Mouse (Mus musculus) embryonic facial prominence, embryonic 13.5 days (tissue): Measurements from ENCODE around the gene Megf8. TPM values are rescaled to one million over a fixed set of nuclear protein-coding genes. Genes with fewer than 3 reads are reported as not detected.

Source experiments
- ATAC-seq: fragments of 200-750 bp; cut with Nextera tagmentation; 2 replicates; pipeline ENCODE4 v1.8.0; 2017; ENCODE audit warnings: low read depth; ENCODE audit not compliant: insufficient number of reproducible peaks, insufficient read depth, low FRiP score, low TSS enrichment
- H3K27ac ChIP-seq: fragments of 300-500 bp; sonication (generic); 2 replicates; pipeline ENCODE4 v1.5.1; 2015; ENCODE audit warnings: moderate library complexity, mild to moderate bottlenecking, inconsistent platforms
- H3K27me3 ChIP-seq: fragments of 300-500 bp; sonication (generic); 2 replicates; pipeline ENCODE4 v1.6.1; 2015; ENCODE audit warnings: mild to moderate bottlenecking, inconsistent platforms
- H3K36me3 ChIP-seq: fragments of 300-500 bp; sonication (generic); 2 replicates; pipeline ENCODE4 v1.6.1; 2015; ENCODE audit warnings: mild to moderate bottlenecking, inconsistent platforms
- H3K4me1 ChIP-seq: fragments of 300-500 bp; sonication (generic); 2 replicates; pipeline ENCODE4 v1.6.1; 2015; ENCODE audit warnings: inconsistent platforms
- H3K4me2 ChIP-seq: fragments of 300-500 bp; sonication (generic); 2 replicates; pipeline ENCODE4 v1.6.1; 2015; ENCODE audit warnings: moderate library complexity, mild to moderate bottlenecking, inconsistent platforms
- H3K4me3 ChIP-seq: fragments of 300-500 bp; sonication (generic); 2 replicates; pipeline ENCODE4 v1.5.1; 2015; ENCODE audit warnings: mild to moderate bottlenecking, inconsistent platforms
- H3K9ac ChIP-seq: fragments of 300-500 bp; sonication (generic); 2 replicates; pipeline ENCODE4 v1.6.1; 2015; ENCODE audit warnings: mild to moderate bottlenecking, inconsistent platforms
- H3K9me3 ChIP-seq: fragments of 300-500 bp; sonication (generic); 2 replicates; pipeline ENCODE4 v1.6.1; 2016; ENCODE audit warnings: inconsistent platforms
- WGBS: fragments of 180-500 bp; shearing (Covaris S2); methylation state at CpG from one replicate; pipeline ENCODE4 v1.1.7; 2015; ENCODE audit warnings: mixed read lengths; 5-methylcytosine and 5-hydroxymethylcytosine counted together
- polyA plus RNA-seq: library from polyadenylated mRNA; unstranded; fragments of >200 nt; fragmentation: Nextera tagmentation; extraction: Ambion mirVana; gene quantifications from 2 replicates; pipeline ENCODE4 v1.2.1, GENCODE M21; 2015

The Megf8 gene
- polyA plus RNA-seq, 1 experiment from 2014 or later, result 17.6 TPM

- Histone ChIP-seq H3K36me3 (peaks cover 38% of the 10 kb centered on the region), H3K4me2 (peak overlapping the region; percentile 82), H3K4me3 (peak overlapping the region; percentile 45), H3K4me1 (peaks cover 22% of the 10 kb centered on the region; the same call in 1 of the 2 replicates), H3K9me3 (no peaks in the 10 kb centered on the region), H3K9ac (peak overlapping the region; percentile 72), H3K27ac (no peak overlapping the region), H3K27me3 (peaks cover 6% of the 10 kb centered on the region)
- WGBS, result 52% methylated on average over 18 of the region's 18 CpGs
- ATAC-seq, result no peak
Observed at GRCm38 (mm10) chr7:25380392-25381283, 63.7 kb downstream of the Megf8 start.

- Histone ChIP-seq H3K9ac (no peak overlapping the region), H3K36me3 (peaks cover 44% of the 10 kb centered on the region), H3K4me1 (peaks cover 22% of the 10 kb centered on the region; the same call in 1 of the 2 replicates), H3K27ac (no peak overlapping the region), H3K27me3 (peaks cover 6% of the 10 kb centered on the region), H3K9me3 (no peaks in the 10 kb centered on the region), H3K4me2 (no peak overlapping the region), H3K4me3 (no peak overlapping the region)
- ATAC-seq, result no peak
- 19% methylated on average over 3 of the region's 3 CpGs for WGBS
Observed at GRCm38 (mm10) chr7:25381284-25381680, 64.3 kb downstream of the Megf8 start.

GRCm38 (mm10) chr7:25382541-25382940, 65.6 kb downstream of the Megf8 start:
- no peak overlapping the region for H3K27ac ChIP-seq

GRCm38 (mm10) chr7:25383385-25383784, 66.4 kb downstream of the Megf8 start:
- Histone ChIP-seq H3K9ac (0 out of 2 replicates have a peak overlapping the region, but pooled peaks have one; percentile 2), H3K4me2 (no peak overlapping the region), H3K36me3 (peaks cover 58% of the 10 kb centered on the region), H3K9me3 (no peaks in the 10 kb centered on the region), H3K27me3 (peaks cover 6% of the 10 kb centered on the region; the same call in 1 of the 2 replicates), H3K27ac (no peak overlapping the region), H3K4me3 (no peak overlapping the region), H3K4me1 (peaks cover 14% of the 10 kb centered on the region; the same call in 1 of the 2 replicates)
- 91% methylated on average over 7 of the region's 7 CpGs for WGBS
- ATAC-seq, result no peak

More at GRCm38 (mm10) chr7:25382541-25382940, 65.6 kb downstream of the Megf8 start:
- Histone ChIP-seq H3K4me1 (peaks cover 14% of the 10 kb centered on the region; the same call in 1 of the 2 replicates), H3K9ac (no peak overlapping the region), H3K9me3 (no peaks in the 10 kb centered on the region), H3K27me3 (peaks cover 6% of the 10 kb centered on the region; the same call in 1 of the 2 replicates), H3K4me2 (no peak overlapping the region), H3K36me3 (peaks cover 50% of the 10 kb centered on the region), H3K4me3 (no peak overlapping the region)
- no peak for ATAC-seq

- Histone ChIP-seq H3K4me3 (no peak overlapping the region), H3K36me3 (peaks cover 59% of the 10 kb centered on the region), H3K27ac (no peak overlapping the region), H3K27me3 (peaks cover 6% of the 10 kb centered on the region; the same call in 1 of the 2 replicates), H3K4me2 (no peak overlapping the region), H3K4me1 (peaks cover 14% of the 10 kb centered on the region; the same call in 1 of the 2 replicates), H3K9ac (no peak overlapping the region), H3K9me3 (no peaks in the 10 kb centered on the region)
- ATAC-seq, result no peak
- WGBS, result 82% methylated on average over 4 of the region's 4 CpGs
Observed at GRCm38 (mm10) chr7:25383891-25384290, 66.9 kb downstream of the Megf8 start.

GRCm38 (mm10) chr7:25384318-25384717, 67.4 kb downstream of the Megf8 start:
- no peak overlapping the region for H3K27ac ChIP-seq
- WGBS, result 84% methylated on average over 13 of the region's 13 CpGs
- H3K9ac ChIP-seq, result no peak overlapping the region
- H3K36me3 ChIP-seq, result peaks cover 59% of the 10 kb centered on the region
- peaks cover 11% of the 10 kb centered on the region; the same call in 1 of the 2 replicates for H3K4me1 ChIP-seq
- H3K27me3 ChIP-seq, result peaks cover 6% of the 10 kb centered on the region; the same call in 1 of the 2 replicates
- no peak overlapping the region for H3K4me3 ChIP-seq
- no peaks in the 10 kb centered on the region for H3K9me3 ChIP-seq
- H3K4me2 ChIP-seq, result no peak overlapping the region
- no peak for ATAC-seq

GRCm38 (mm10) chr7:25384818-25385217, 67.9 kb downstream of the Megf8 start:
- Histone ChIP-seq H3K9ac (no peak overlapping the region), H3K9me3 (no peaks in the 10 kb centered on the region), H3K4me2 (no peak overlapping the region), H3K4me1 (peaks cover 11% of the 10 kb centered on the region), H3K4me3 (no peak overlapping the region), H3K36me3 (peaks cover 59% of the 10 kb centered on the region), H3K27me3 (peaks cover 6% of the 10 kb centered on the region; the same call in 1 of the 2 replicates), H3K27ac (no peak overlapping the region)
- 90% methylated on average over 9 of the region's 9 CpGs for WGBS
- no peak for ATAC-seq

- Histone ChIP-seq H3K9ac (no peak overlapping the region), H3K4me1 (peaks cover 11% of the 10 kb centered on the region), H3K36me3 (peaks cover 59% of the 10 kb centered on the region), H3K4me2 (no peak overlapping the region), H3K27me3 (peaks cover 6% of the 10 kb centered on the region; the same call in 1 of the 2 replicates), H3K4me3 (no peak overlapping the region), H3K9me3 (no peaks in the 10 kb centered on the region), H3K27ac (no peak overlapping the region)
- 93% methylated on average over 12 of the region's 12 CpGs for WGBS
- ATAC-seq, result no peak
Observed at GRCm38 (mm10) chr7:25385259-25385658, 68.3 kb downstream of the Megf8 start.

GRCm38 (mm10) chr7:25385850-25386555, 69.0 kb downstream of the Megf8 start:
- no peak overlapping the region for H3K4me3 ChIP-seq
- peak overlapping the region; percentile 24 for H3K27ac ChIP-seq
- WGBS, result 82% methylated on average over 12 of the region's 12 CpGs
- no peak overlapping the region; the same call in 1 of the 2 replicates for H3K9ac ChIP-seq
- H3K27me3 ChIP-seq, result no peaks in the 10 kb centered on the region
- H3K4me2 ChIP-seq, result no peak overlapping the region
- no peaks in the 10 kb centered on the region for H3K9me3 ChIP-seq
- H3K4me1 ChIP-seq, result peaks cover 14% of the 10 kb centered on the region
- H3K36me3 ChIP-seq, result peaks cover 59% of the 10 kb centered on the region
- ATAC-seq, result no peak

GRCm38 (mm10) chr7:25387811-25388440, 71.0 kb downstream of the Megf8 start:
- WGBS, result 91% methylated on average over 18 of the region's 18 CpGs
- no peak overlapping the region for H3K9ac ChIP-seq
- no peak overlapping the region for H3K4me2 ChIP-seq
- H3K4me1 ChIP-seq, result peaks cover 19% of the 10 kb centered on the region
- peaks cover 47% of the 10 kb centered on the region for H3K36me3 ChIP-seq
- no peaks in the 10 kb centered on the region for H3K9me3 ChIP-seq
- H3K4me3 ChIP-seq, result no peak overlapping the region
- H3K27me3 ChIP-seq, result no peaks in the 10 kb centered on the region
- no peak overlapping the region for H3K27ac ChIP-seq
- no peak for ATAC-seq

GRCm38 (mm10) chr7:25388916-25389315, 72.0 kb downstream of the Megf8 start:
- no peak overlapping the region for H3K27ac ChIP-seq
- 90% methylated on average over 7 of the region's 7 CpGs for WGBS

More at GRCm38 (mm10) chr7:25388916-25389315, 72.0 kb downstream of the Megf8 start:
- Histone ChIP-seq H3K9ac (no peak overlapping the region), H3K4me1 (peaks cover 29% of the 10 kb centered on the region), H3K4me2 (no peak overlapping the region), H3K4me3 (no peak overlapping the region), H3K9me3 (no peaks in the 10 kb centered on the region), H3K36me3 (peaks cover 38% of the 10 kb centered on the region), H3K27me3 (no peaks in the 10 kb centered on the region)
- ATAC-seq, result no peak
